Mouse (Mus musculus): ENCODE measurements around the gene Igfbpl1.

DNA sequence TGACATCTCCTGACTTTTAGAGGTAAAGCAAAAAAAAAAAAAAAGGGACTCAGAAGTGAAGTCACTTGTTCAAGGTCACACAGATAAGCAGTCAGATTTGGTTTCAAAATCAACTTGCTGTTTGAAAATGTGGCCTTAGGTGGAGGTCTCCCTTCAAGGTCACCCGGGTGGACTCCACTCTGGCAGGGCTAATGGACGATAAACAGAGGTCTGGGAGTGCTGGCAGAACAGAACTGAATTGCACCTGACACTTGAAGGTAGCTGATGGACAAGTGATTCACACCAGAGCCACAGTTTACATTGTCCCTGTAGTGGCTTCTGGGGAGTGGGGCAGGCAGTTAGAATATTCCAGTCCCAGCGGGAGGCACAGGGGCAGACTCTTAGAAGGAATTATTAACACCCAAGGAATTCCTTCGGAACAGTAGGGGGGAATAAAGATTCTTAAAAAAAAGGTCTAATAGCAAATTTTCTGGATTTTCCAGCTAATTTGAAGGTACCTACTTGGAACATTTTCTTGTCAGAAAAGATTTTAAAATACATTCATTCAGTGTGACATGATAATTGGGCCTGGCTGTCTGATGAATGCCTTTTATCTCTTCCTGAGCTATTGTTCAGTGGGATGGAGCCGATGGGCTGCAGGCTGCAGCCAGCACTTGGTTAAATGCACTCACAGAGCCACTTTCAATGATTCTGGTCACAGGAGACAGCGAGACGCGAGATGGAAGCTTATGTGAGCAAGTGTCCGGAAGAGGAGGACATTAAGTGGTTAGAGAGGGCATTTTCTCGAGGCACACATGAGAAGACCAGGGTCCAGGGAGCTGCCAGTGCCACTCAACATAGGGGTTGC lies 56.7 kb downstream of the Igfbpl1 start:
- no peak for TF ChIP-seq CTCF (IDR thresholded peaks at IDR 0.05; ENCODE audit: control insufficient read depth, insufficient read depth, insufficient replicate concordance, low read depth, low read length)
- no peak for TF ChIP-seq POLR2A (IDR thresholded peaks at IDR 0.05; ENCODE audit: control insufficient read depth, low read depth, low read length)

All from testis, adult 2 months (tissue).